Mouse (Mus musculus) testis, adult 2 months (tissue): ENCODE results near the gene Slc5a4b. TPM values are rescaled to one million over a fixed set of nuclear protein-coding genes. Genes with fewer than 3 reads are reported as not detected.

Experiments
- H3K27ac ChIP-seq: fragments of 200-500 bp; 2 replicates; pipeline ENCODE4 v1.5.1; 2012; ENCODE audit warnings: low read depth, low read length; ENCODE audit not compliant: control insufficient read depth, insufficient read depth
- H3K27me3 ChIP-seq: fragments of 200-500 bp; 2 replicates; pipeline ENCODE4 v1.6.1; 2012; ENCODE audit warnings: mild to moderate bottlenecking, low read length, moderate library complexity; ENCODE audit not compliant: control insufficient read depth, insufficient read depth
- H3K36me3 ChIP-seq: fragments of 200-500 bp; 2 replicates; pipeline ENCODE4 v1.6.1; 2012; ENCODE audit warnings: mild to moderate bottlenecking, low read length; ENCODE audit not compliant: control insufficient read depth, insufficient read depth
- H3K4me1 ChIP-seq: fragments of 200-500 bp; 2 replicates; pipeline ENCODE4 v1.6.1; 2012; ENCODE audit warnings: low read length; ENCODE audit not compliant: control insufficient read depth, insufficient read depth
- H3K4me3 ChIP-seq: fragments of 200-500 bp; 2 replicates; pipeline ENCODE4 v1.5.1; 2012; ENCODE audit warnings: low read depth, mild to moderate bottlenecking, low read length, moderate library complexity, mixed read lengths; ENCODE audit not compliant: control insufficient read depth
- CTCF ChIP-seq: fragments of 200-500 bp; IDR thresholded peaks from 2 replicates; pipeline ENCODE4 v1.5.1; 2012; ENCODE audit warnings: low read depth, mild to moderate bottlenecking, inconsistent platforms, low read length, moderate library complexity; ENCODE audit not compliant: control insufficient read depth, insufficient read depth, insufficient replicate concordance
- POLR2A ChIP-seq: fragments of 200-500 bp; IDR thresholded peaks from 2 replicates; pipeline ENCODE4 v1.6.1; 2012; ENCODE audit warnings: low read depth, mild to moderate bottlenecking, inconsistent platforms, low read length, moderate library complexity; ENCODE audit not compliant: control insufficient read depth
- polyA plus RNA-seq: library from polyadenylated mRNA; depleted of rRNA; stranded (reverse); fragments of >200 nt; gene quantifications from 2 replicates; pipeline ENCODE4 v1.2.3, GENCODE M21; 2012; rRNA removed

Gene Slc5a4b
- polyA plus RNA-seq, 1 experiment, result 5.5 TPM

- TF ChIP-seq POLR2A, result no peak
- TF ChIP-seq CTCF, result no peak
- H3K27me3 ChIP-seq, result no peaks in the 10 kb centered on the region
- H3K27ac ChIP-seq, result no peak overlapping the region
Measured at GRCm38 (mm10) chr10:76016886-76017285, 93.9 kb downstream of the Slc5a4b start.

GRCm38 (mm10) chr10:76012922-76013321, 97.8 kb downstream of the Slc5a4b start:
- no peak for TF ChIP-seq CTCF
- TF ChIP-seq POLR2A, result no peak

More at GRCm38 (mm10) chr10:76016886-76017285, 93.9 kb downstream of the Slc5a4b start:
- no peak overlapping the region for H3K4me3 ChIP-seq
- no peaks in the 10 kb centered on the region for H3K4me1 ChIP-seq
- H3K36me3 ChIP-seq, result no peaks in the 10 kb centered on the region

GRCm38 (mm10) chr10:76009812-76010211, 100.9 kb downstream of the Slc5a4b start:
- H3K4me1 ChIP-seq, result peaks cover 6% of the 10 kb centered on the region

More at GRCm38 (mm10) chr10:76012922-76013321, 97.8 kb downstream of the Slc5a4b start:
- H3K27ac ChIP-seq, result 0 out of 2 replicates have a peak overlapping the region, but pooled peaks have one; percentile 58
- no peak overlapping the region for H3K4me3 ChIP-seq
- peaks cover 6% of the 10 kb centered on the region for H3K4me1 ChIP-seq
- no peaks in the 10 kb centered on the region for H3K27me3 ChIP-seq
- no peaks in the 10 kb centered on the region for H3K36me3 ChIP-seq

More at GRCm38 (mm10) chr10:76009812-76010211, 100.9 kb downstream of the Slc5a4b start:
- H3K4me3 ChIP-seq, result no peak overlapping the region
- H3K27me3 ChIP-seq, result no peaks in the 10 kb centered on the region
- no peak overlapping the region for H3K27ac ChIP-seq
- no peak for TF ChIP-seq POLR2A
- no peak for TF ChIP-seq CTCF
- H3K36me3 ChIP-seq, result no peaks in the 10 kb centered on the region

Other genes starting within 250 kb of the Slc5a4b start
- gene Derl3, start 217.5 kb downstream of the Slc5a4b start, polyA plus RNA-seq, result 120 and 145 TPM in 2 replicates
- gene Smarcb1, start 189.3 kb downstream of the Slc5a4b start, polyA plus RNA-seq, result 41.7 and 43.9 TPM in 2 replicates
- 64.5 and 78.9 TPM in 2 replicates for gene Chchd10, start 177.8 kb downstream of the Slc5a4b start, polyA plus RNA-seq
- 6.9 and 7.5 TPM in 2 replicates for gene Mmp11, start 174.5 kb downstream of the Slc5a4b start, polyA plus RNA-seq
- 1.1 and 1.3 TPM in 2 replicates for gene Gm867, start 170.3 kb downstream of the Slc5a4b start, polyA plus RNA-seq
- 1.2 and 2.3 TPM in 2 replicates for gene Vpreb3, start 167.9 kb downstream of the Slc5a4b start, polyA plus RNA-seq
- 20.6 and 22.2 TPM in 2 replicates for gene Gm5134, start 156.4 kb downstream of the Slc5a4b start, polyA plus RNA-seq
- 3.8 and 4.9 TPM in 2 replicates for gene Zfp280b, start 78.3 kb downstream of the Slc5a4b start, polyA plus RNA-seq
- gene Slc5a4a, start 36.5 kb upstream of the Slc5a4b start, polyA plus RNA-seq, result 0.37 and 0.53 TPM in 2 replicates
- gene Prmt2, start 126.9 kb upstream of the Slc5a4b start, polyA plus RNA-seq, result 6.8 and 7.0 TPM in 2 replicates
- 0.78 and 0.90 TPM in 2 replicates for gene S100b, start 142.9 kb upstream of the Slc5a4b start, polyA plus RNA-seq
- 14.4 and 15.2 TPM in 2 replicates for gene Dip2a, start 234.3 kb upstream of the Slc5a4b start, polyA plus RNA-seq